Mouse (Mus musculus): Measurements from ENCODE around the gene Zyx.
A peak's percentile ranks its signal among the peaks of the same experiment; 100 is the strongest.

Zyx gene

GRCm38 (mm10) chr6:42349426-42350020 is at the start of gene Zyx:
Gene Zyx (plus strand): TSS chr6:42349630.
- peak; percentile 28 for DNase-seq (ENCODE audit: low read depth, low spot score)

- no peak for DNase-seq (ENCODE audit: low read depth, low spot score)
Observed at GRCm38 (mm10) chr6:42309816-42310378, 39.5 kb upstream of the Zyx start.

- no peak for DNase-seq (ENCODE audit: low read depth, low spot score)
Observed at GRCm38 (mm10) chr6:42310427-42311053, 38.9 kb upstream of the Zyx start.

DNA sequence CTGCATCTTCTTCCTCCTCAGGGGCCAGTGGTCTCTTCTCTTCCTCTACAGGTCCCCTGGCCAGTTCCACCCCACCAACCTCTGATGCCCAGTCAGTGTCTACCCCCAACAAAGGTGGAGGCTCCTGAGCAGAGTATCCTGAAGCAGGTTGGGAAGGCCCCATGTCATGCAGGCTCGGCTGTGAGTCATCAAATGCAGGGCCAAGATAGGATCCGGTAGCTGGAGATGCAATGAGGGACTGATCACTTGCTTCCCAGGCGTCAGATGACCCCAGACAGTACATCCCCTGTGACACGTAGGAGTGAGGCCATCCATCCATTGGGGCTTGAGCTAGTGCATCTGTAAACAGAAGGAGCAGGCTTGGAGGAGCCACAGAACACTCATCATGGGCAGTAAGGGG is 31.1 kb upstream of the Zyx start:
- DNase-seq (ENCODE audit: low read depth, low spot score), result no peak

GRCm38 (mm10) chr6:42323371-42324066 is 25.9 kb upstream of the Zyx start:
- DNase-seq (ENCODE audit: low read depth, low spot score), result no peak

DNA sequence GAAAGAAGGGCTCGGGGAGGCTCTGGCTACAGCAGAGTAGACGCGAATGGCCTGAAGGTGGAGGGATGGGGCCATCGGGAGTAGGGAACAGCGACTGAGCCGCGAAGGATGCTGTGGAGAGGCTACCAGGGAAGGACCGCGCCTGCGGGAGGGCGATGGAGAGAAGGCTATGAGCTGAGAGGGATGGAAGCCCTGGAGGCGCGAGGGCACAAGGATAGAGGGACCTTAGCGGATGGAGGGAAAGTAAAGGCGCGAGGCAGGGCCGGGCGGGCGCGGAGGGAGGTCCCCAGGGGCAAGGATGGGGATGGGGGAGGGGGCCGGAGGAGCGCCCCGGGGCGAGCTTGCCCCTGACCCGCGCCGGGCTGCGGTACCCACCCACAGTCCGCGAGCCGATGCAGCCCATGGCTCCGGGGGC is 25.4 kb upstream of the Zyx start:
- no peak for DNase-seq (ENCODE audit: low read depth, low spot score)

- DNase-seq (ENCODE audit: low read depth, low spot score), result no peak
Observed at GRCm38 (mm10) chr6:42324482-42325267, 24.8 kb upstream of the Zyx start, which contains the start of gene Fam131b. Gene Fam131b (minus strand): TSS chr6:42324643.

DNA sequence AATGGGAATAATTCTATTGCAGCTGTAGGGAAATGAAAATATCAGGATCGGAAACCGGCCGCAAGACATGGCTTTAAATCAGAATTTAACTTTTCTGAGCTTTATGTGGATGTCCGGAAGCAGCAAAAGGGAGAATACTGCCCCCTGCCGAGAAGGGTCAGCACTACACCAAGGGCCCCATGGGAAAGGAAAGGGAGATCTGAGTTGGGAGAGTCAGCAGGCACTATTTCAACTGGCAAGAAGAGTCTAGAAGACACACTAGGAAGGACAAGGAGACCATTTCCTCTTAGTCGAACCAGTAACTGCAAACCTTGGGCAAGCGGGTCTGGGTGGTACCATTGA is 24.2 kb upstream of the Zyx start:
- peak; percentile 46 for DNase-seq (ENCODE audit: low read depth, low spot score)

- no peak for DNase-seq (ENCODE audit: low read depth, low spot score)
Observed at GRCm38 (mm10) chr6:42326509-42326908, 22.9 kb upstream of the Zyx start.

- DNase-seq (ENCODE audit: low read depth, low spot score), result no peak
Observed at GRCm38 (mm10) chr6:42328757-42329156, 20.7 kb upstream of the Zyx start.

DNA sequence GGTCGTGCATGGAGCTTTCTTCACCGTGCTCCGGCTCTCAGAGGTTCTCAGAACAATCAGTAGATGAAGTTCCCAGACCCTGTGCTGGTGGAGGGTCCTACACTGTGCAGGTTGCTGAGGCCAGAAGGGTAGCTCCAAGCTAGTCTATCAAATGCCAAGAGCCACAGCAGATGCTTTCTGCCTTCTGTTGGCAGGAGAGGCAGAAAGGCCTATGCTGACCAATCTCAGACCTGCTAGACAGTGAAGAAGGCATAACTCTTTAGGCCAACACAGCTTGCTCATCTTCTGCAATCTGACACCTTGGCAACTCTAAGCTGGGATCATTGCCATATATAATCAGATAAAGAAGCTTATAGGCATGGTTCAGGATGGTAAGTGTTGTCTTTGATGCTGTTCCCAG is 19.2 kb upstream of the Zyx start:
- no peak for DNase-seq (ENCODE audit: low read depth, low spot score)

DNA sequence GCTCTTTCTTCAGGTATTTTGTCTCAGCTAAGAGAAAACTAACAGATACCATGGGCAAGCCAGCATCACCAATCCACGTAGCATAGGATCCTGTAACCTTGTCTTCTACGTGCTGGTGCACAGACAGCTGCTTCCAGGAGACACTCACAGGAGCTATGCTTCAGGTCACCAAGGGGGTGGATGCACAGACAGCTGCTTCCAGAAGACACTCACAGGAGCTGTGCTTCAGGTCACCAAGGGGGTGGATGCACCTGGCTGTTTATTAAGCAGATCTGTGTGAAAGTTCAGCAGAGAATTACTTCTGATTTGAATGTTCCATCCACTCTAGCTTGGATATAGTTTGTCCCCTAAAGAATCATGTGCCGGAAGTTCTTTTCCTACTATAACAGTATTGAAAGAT is 18.5 kb upstream of the Zyx start:
- no peak for DNase-seq (ENCODE audit: low read depth, low spot score)

GRCm38 (mm10) chr6:42339189-42339588 is 10.2 kb upstream of the Zyx start:
- no peak for DNase-seq (ENCODE audit: low read depth, low spot score)

- DNase-seq (ENCODE audit: low read depth, low spot score), result no peak
Observed at GRCm38 (mm10) chr6:42339981-42340380, 9.4 kb upstream of the Zyx start.

DNA sequence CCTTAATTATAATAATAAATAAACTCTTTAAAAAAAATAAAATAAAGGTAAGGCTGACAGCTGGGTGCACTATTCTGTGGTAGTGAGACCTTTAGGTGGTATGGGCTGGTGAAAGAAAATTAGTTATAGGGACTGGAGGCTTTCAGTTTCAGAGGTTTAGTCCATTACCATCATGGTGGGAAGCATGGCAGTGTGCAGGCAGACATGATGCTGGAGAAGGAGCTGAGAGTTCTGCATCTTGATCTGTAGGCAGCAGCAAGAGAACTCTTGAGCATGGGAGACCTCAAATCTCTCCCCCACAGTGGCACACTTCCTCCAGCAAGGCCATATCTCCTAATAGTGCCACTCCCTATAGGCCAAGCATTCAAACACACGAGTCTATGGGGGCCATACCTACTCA is 7.3 kb upstream of the Zyx start:
- DNase-seq (ENCODE audit: low read depth, low spot score), result no peak

DNA sequence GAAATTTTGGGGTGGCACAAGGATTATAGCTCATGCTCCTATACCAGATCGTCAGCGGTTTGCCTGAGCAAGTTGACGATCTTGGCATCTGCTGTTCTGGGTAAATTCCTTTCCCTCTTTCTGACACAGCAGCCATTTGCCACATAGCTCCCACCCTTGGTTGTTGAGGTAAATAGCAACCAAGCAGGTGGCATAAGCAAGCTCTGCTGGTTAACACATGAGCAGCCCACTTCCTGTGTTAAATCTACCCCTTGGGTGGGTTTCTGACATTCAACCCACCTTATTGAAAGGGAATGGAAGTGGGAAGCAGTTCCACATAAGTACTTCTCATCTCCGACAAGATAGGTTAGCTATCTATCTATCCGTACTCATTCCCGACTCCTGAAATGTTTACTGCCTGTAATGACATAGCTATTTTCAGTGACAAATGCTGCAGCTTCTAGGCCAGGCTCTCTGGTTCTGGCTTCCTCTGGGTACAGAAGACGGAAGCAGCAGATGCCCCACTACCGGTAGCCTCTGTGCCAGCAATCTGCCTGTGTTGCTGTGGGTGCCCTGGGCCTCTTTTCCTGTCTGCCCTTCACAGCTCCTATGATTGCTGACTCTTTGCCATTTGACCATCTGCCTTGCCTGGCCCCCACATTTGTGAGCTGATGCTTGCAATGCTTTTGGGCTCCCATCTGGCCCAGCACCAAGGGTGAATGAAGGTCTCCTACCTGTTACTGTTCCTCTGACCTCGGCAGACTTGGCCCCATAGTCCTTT is 5.9 kb upstream of the Zyx start:
- no peak for DNase-seq (ENCODE audit: low read depth, low spot score)

DNA sequence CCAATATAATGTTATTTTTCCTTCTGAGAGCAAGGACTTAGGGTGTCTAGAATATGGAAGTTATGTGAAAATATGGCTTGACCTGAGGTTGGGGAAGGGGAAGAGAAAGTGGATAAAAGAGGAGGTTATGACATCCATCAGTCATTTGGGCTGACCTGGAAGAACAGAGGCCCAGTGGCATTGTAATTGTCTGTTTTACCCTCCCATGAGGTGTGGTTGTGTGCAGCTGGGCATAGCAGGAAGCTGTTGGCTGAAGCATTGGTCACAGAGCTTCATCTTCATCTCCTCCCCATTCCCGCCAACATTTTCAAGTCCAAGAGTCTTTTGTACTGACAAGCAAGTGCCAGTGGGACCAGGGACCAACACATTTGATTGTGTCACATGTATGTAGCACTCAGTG is 5.2 kb upstream of the Zyx start:
- DNase-seq (ENCODE audit: low read depth, low spot score), result no peak

DNA sequence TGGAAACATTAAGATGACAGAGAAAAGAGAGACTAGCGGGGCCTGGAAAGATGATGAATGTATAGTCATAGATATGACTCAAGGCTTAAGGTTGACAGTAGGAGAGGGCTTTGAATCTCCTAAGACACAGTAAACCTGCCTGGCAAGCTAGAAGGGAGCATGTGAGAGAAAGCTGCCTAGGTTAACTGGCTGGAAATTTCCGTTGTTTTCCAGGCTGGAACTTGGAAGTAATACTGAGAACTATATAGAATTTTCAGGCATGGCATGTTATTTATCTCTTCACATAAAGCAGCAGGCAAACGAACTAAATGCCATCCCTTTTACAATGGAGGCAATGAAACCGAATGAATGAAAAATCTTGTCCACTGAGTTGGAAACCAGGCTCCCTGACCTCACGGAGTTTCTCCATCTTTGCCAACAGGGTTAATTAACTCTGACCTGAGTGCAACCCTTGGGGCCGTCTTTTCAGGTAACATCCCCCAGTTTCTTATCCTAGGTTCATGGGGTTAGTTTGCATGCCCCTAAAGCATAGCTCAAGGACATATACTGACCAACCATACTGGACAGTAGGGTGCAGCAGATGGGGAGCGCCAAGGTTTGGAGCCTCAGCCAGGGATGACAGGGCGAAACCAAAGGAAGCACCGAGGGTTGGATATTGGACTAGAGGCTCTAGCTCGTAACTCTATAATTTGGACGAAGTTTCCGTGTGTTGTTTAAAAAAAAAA is 987 bp upstream of the Zyx start:
- no peak for DNase-seq (ENCODE audit: low read depth, low spot score)

GRCm38 (mm10) chr6:42349006-42349425 is 414 bp upstream of the Zyx start:
- DNase-seq (ENCODE audit: low read depth, low spot score), result no peak
